Mouse (Mus musculus) G1E (cell line): ENCODE measurements around the gene Jpt1.

ENCODE experiments used
- CTCF ChIP-seq: IDR thresholded peaks from 2 replicates; pipeline ENCODE4 v1.5.1; 2012; ENCODE audit warnings: low read depth, low read length, inconsistent platforms, mixed read lengths
- GATA1 ChIP-seq: IDR thresholded peaks from 2 replicates; pipeline ENCODE4 v1.6.1; 2012; ENCODE audit warnings: borderline replicate concordance, low read length, inconsistent platforms, mixed read lengths
- GATA2 ChIP-seq: IDR thresholded peaks from 2 replicates; pipeline ENCODE4 v1.6.1; 2012; ENCODE audit warnings: low read depth, low read length, inconsistent platforms, borderline replicate concordance
- POLR2AphosphoS5 ChIP-seq: IDR thresholded peaks from 2 replicates; pipeline ENCODE4 v1.6.1; 2012; ENCODE audit warnings: low read depth, low read length, inconsistent platforms; ENCODE audit not compliant: insufficient replicate concordance

DNA sequence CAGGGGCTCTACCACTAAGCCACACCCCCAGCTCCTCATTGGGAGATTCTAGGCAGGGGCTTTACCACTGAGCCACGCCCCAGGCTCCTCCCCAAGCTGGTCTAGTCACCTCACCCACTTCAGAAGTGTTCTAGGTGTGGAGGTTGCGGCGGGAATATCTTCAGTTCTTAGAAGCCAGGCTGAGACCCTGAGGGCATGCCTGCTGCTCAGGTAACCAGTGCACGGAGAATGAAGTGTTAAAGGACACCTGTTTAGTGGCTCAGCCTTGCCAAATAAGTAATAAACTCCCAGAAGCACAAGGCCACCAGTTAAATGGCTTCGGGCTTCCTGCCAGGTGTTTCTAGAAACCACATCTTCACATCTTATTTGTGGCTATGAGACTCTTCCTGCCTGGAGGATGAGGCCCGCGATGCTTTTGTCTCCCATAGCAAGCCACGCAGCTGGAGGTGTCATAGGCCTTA lies 62.4 kb downstream of the Jpt1 start:
- TF ChIP-seq CTCF (no peak), POLR2AphosphoS5 (no peak), GATA1 (no peak), GATA2 (no peak)
